Mouse (Mus musculus): Measurements from ENCODE around the gene Dlgap3. TPM values are rescaled to one million over a fixed set of nuclear protein-coding genes. Genes with fewer than 3 reads are reported as not detected.

Dlgap3 gene
- polyA plus RNA-seq, 1 experiment from 2014 or later, result 30.8 TPM

DNA sequence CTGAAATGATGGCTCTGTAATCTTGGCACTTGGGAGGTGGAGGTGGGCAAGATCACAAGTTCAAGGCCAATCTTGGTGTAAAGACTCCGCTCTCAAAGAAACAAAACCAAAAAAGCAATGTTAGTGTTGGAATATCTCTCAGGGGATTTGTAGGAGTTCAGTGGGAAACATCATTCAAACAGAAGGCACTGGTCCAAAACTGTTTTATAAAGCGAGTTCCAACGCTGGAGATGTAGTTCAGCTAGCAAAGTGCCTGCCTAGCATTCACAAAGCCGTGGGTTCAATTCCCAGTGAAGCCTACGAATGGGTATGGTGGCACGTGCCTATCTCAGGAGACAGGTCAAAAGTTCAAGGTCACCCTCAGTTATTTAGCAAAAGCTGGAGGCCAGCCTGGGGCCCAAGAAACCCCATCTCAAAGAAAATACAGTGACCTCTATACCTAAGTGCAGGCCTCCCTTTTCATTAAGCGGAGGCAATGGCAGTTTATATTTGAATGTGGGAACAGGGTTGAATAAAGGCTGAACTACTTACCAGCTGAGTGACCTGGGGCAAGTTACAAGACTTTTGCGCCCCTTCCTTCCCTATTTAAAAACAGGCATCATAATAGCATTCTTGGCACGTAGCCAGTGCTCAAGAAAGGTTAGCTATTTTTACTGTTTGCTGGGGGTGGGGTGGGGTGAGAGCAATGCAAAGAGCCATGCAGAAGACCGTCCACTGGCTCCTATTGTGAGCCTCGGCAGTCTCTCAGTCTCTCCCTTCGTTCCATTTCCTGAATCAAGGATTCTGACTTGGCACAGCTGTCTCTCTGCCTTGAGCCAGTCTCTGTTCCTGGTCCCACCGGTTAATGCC lies 32.0 kb downstream of the Dlgap3 start:
- Histone ChIP-seq H3K27ac (no peak overlapping the region), H3K36me3 (replicated peaks; ENCODE audit: control insufficient read depth, insufficient read depth) (peaks cover 11% of the 10 kb centered on the region; the same call in 1 of the 2 replicates), H3K9ac (no peak overlapping the region), H3K4me1 (replicated peaks; ENCODE audit: control insufficient read depth, insufficient read depth, low read length) (no peaks in the 10 kb centered on the region), H3K4me3 (replicated peaks; ENCODE audit: low read length) (no peak overlapping the region), H3K9me3 (ENCODE audit: control insufficient read depth, low read length) (no peaks in the 10 kb centered on the region), H3K27me3 (ENCODE audit: control insufficient read depth, insufficient read depth, low read length) (no peaks in the 10 kb centered on the region), H3K4me2 (replicated peaks) (no peak overlapping the region)
- WGBS, result 68% methylated on average over 13 of the region's 13 CpGs
- DNase-seq (ENCODE audit: low spot score) (no peak), ATAC-seq (ENCODE audit: low FRiP score) (no peak)

DNA sequence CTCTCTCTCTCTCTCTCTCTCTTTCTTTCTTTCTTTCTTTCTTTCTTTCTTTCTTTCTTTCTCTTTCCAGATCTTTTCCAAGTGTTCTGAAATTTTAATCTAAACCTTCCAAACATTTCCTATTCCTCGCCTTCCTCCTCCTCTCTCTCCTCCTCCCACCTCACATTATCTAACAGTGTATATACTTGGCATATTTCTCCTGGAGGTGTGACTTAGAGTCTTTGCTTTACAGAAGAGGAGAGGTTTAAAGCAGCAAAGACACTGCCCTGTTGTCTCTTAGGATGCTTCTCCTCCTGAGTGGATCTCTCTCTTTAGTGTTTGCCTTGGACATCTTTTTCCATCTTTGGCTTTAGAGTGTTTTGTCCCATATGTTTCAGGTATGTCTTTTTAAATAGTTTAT lies 34.1 kb downstream of the Dlgap3 start:
- Histone ChIP-seq H3K4me2 (replicated peaks) (no peak overlapping the region), H3K9ac (no peak overlapping the region), H3K4me1 (replicated peaks; ENCODE audit: control insufficient read depth, insufficient read depth, low read length) (no peaks in the 10 kb centered on the region), H3K36me3 (replicated peaks; ENCODE audit: control insufficient read depth, insufficient read depth) (0 out of 2 replicates have a peak, but pooled peaks cover 10% of the 10 kb centered on the region), H3K27me3 (ENCODE audit: control insufficient read depth, insufficient read depth, low read length) (no peaks in the 10 kb centered on the region), H3K27ac (no peak overlapping the region), H3K4me3 (replicated peaks; ENCODE audit: low read length) (no peak overlapping the region), H3K9me3 (ENCODE audit: control insufficient read depth, low read length) (no peaks in the 10 kb centered on the region)
- ATAC-seq (ENCODE audit: low FRiP score), result no peak
- no peak for DNase-seq (ENCODE audit: low spot score)
- 91% methylated on average over 1 of the region's 1 CpGs for WGBS

DNA sequence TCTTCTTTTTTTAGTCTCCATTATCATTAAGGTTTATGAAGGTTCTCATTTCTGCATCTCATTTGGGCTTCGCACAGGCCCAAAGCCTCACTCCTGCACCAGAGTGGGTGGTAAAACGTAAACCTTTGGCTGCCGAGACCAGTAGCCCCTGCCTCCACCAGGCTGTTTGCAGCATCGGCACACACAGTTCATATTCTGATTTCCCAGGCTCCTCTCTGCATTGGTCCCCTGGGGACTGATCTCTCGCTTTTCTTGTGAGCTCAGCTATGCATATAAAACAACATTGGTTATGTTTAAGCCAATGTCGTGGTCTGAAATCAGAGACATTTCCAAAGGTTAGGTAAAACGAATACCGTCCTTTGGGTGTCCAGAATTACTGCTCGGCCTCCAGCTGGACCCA lies 42.3 kb downstream of the Dlgap3 start:
- 0 out of 2 replicates have a peak, but pooled peaks have one; percentile 53 for ATAC-seq (ENCODE audit: low FRiP score)
- 48% methylated on average over 9 of the region's 9 CpGs for WGBS
- Histone ChIP-seq H3K4me3 (replicated peaks; ENCODE audit: low read length) (no peak overlapping the region), H3K9me3 (ENCODE audit: control insufficient read depth, low read length) (no peaks in the 10 kb centered on the region), H3K27me3 (ENCODE audit: control insufficient read depth, insufficient read depth, low read length) (0 out of 2 replicates have a peak, but pooled peaks cover 4% of the 10 kb centered on the region), H3K36me3 (replicated peaks; ENCODE audit: control insufficient read depth, insufficient read depth) (peaks cover 10% of the 10 kb centered on the region; the same call in 1 of the 2 replicates), H3K9ac (0 out of 2 replicates have a peak overlapping the region, but pooled peaks have one; percentile 24), H3K4me1 (replicated peaks; ENCODE audit: control insufficient read depth, insufficient read depth, low read length) (0 out of 2 replicates have a peak, but pooled peaks cover 13% of the 10 kb centered on the region), H3K4me2 (replicated peaks) (no peak overlapping the region), H3K27ac (peak overlapping the region; percentile 65)
- DNase-seq (ENCODE audit: low spot score), result no peak

DNA sequence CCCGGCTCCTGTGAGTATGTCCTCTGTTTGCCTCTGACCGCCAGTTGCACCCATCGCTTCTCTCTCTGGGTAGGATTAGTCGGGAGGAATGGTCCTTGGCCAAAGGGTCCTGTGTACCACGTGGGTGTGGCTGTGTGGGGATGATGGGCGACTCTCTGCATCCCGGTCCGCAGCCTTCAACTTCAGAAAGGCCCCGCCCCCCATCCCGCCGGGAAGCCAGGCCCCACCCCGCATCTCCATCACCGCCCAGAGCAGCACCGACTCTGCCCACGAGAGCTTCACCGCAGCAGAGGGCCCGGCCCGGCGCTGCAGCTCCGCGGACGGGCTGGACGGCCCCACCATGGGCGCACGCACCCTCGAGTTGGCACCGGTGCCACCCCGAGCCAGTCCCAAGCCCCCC lies 45.5 kb downstream of the Dlgap3 start:
- DNase-seq (ENCODE audit: low spot score) (no peak), ATAC-seq (ENCODE audit: low FRiP score) (no peak)
- Histone ChIP-seq H3K27me3 (ENCODE audit: control insufficient read depth, insufficient read depth, low read length) (0 out of 2 replicates have a peak, but pooled peaks cover 4% of the 10 kb centered on the region), H3K4me3 (replicated peaks; ENCODE audit: low read length) (no peak overlapping the region), H3K9me3 (ENCODE audit: control insufficient read depth, low read length) (no peaks in the 10 kb centered on the region), H3K27ac (no peak overlapping the region), H3K9ac (no peak overlapping the region), H3K36me3 (replicated peaks; ENCODE audit: control insufficient read depth, insufficient read depth) (peaks cover 10% of the 10 kb centered on the region; the same call in 1 of the 2 replicates), H3K4me1 (replicated peaks; ENCODE audit: control insufficient read depth, insufficient read depth, low read length) (0 out of 2 replicates have a peak, but pooled peaks cover 13% of the 10 kb centered on the region), H3K4me2 (replicated peaks) (0 out of 2 replicates have a peak overlapping the region, but pooled peaks have one; percentile 10)
- WGBS, result 19% methylated on average over 28 of the region's 28 CpGs

DNA sequence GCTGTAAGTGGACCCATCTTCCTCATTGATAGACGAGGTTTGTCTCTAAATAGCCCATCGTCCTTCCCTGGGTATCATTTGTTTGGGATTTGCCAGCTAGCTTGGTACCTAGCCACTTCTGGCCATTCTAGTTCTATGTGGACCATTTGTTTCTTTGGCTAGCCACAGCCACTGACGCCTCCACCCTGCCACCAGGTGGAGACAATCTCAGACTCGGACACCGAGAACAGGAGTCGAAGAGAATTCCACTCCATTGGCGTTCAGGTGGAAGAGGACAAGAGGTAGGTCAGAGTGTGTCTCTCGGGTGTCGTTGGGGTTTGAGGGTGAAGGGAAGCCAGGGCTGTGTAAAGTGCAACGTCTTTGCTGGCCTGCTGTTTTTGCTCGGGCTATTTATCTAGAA lies 46.1 kb downstream of the Dlgap3 start:
- DNase-seq (ENCODE audit: low spot score) (no peak), ATAC-seq (ENCODE audit: low FRiP score) (no peak)
- no peak overlapping the region for H3K27ac ChIP-seq
- H3K9ac ChIP-seq, result no peak overlapping the region
- no peaks in the 10 kb centered on the region for H3K9me3 ChIP-seq (ENCODE audit: control insufficient read depth, low read length)
- WGBS, result 61% methylated on average over 11 of the region's 11 CpGs
- no peak overlapping the region for H3K4me3 ChIP-seq (replicated peaks; ENCODE audit: low read length)
- 0 out of 2 replicates have a peak, but pooled peaks cover 13% of the 10 kb centered on the region for H3K4me1 ChIP-seq (replicated peaks; ENCODE audit: control insufficient read depth, insufficient read depth, low read length)
- H3K27me3 ChIP-seq (ENCODE audit: control insufficient read depth, insufficient read depth, low read length), result 0 out of 2 replicates have a peak, but pooled peaks cover 4% of the 10 kb centered on the region
- H3K36me3 ChIP-seq (replicated peaks; ENCODE audit: control insufficient read depth, insufficient read depth), result peaks cover 10% of the 10 kb centered on the region; the same call in 1 of the 2 replicates
- H3K4me2 ChIP-seq (replicated peaks), result no peak overlapping the region

DNA sequence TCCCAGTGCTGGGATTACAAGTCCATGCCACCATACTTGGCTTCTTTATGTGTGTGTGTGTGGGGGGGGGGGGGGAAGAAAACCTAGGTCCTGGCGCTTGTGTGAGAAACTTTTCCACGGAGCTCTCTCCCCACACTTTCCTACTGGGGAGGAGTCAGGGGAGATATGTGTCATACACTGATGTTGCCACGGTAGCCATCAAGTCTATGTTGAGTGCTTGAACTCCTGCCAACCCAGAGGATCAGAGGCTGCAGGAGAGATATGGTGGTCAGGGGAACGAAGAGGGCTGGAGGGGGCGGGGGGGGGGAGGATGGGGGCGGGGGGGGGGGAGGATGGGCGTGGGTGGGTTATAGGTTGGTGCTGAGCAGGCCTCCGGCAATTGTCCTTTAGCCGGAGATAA lies 46.8 kb downstream of the Dlgap3 start:
- DNase-seq (ENCODE audit: low spot score) (no peak), ATAC-seq (ENCODE audit: low FRiP score) (no peak)
- no peak overlapping the region for H3K4me3 ChIP-seq (replicated peaks; ENCODE audit: low read length)
- H3K4me1 ChIP-seq (replicated peaks; ENCODE audit: control insufficient read depth, insufficient read depth, low read length), result 0 out of 2 replicates have a peak, but pooled peaks cover 8% of the 10 kb centered on the region
- no peak overlapping the region for H3K27ac ChIP-seq
- H3K9me3 ChIP-seq (ENCODE audit: control insufficient read depth, low read length), result no peaks in the 10 kb centered on the region
- peaks cover 14% of the 10 kb centered on the region for H3K36me3 ChIP-seq (replicated peaks; ENCODE audit: control insufficient read depth, insufficient read depth)
- WGBS, result 55% methylated on average over 7 of the region's 9 CpGs
- no peak overlapping the region for H3K9ac ChIP-seq
- H3K27me3 ChIP-seq (ENCODE audit: control insufficient read depth, insufficient read depth, low read length), result 0 out of 2 replicates have a peak, but pooled peaks cover 4% of the 10 kb centered on the region
- H3K4me2 ChIP-seq (replicated peaks), result no peak overlapping the region

DNA sequence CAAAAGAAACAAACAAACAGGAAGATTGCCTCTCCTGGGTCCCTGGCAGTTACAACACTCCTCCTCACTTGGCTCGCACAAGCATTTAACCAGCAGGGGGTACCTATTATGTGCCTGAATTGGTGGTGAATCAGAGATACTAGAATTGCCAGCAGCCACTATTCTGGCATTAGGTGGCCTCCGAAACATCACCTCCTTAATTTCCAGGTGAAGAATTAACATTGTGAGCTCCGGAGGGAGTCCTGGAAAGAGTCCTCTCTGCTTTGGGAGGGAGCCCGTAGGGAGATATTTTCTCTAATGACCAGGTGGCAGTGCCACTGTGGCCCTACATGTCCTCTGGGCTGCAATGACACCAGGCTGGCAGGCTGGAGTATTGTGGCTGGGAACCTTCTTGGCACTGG lies 47.2 kb downstream of the Dlgap3 start:
- ATAC-seq (ENCODE audit: low FRiP score) (no peak), DNase-seq (ENCODE audit: low spot score) (no peak)
- Histone ChIP-seq H3K27me3 (ENCODE audit: control insufficient read depth, insufficient read depth, low read length) (0 out of 2 replicates have a peak, but pooled peaks cover 4% of the 10 kb centered on the region), H3K9ac (no peak overlapping the region), H3K4me2 (replicated peaks) (no peak overlapping the region), H3K4me1 (replicated peaks; ENCODE audit: control insufficient read depth, insufficient read depth, low read length) (0 out of 2 replicates have a peak, but pooled peaks cover 4% of the 10 kb centered on the region), H3K9me3 (ENCODE audit: control insufficient read depth, low read length) (no peaks in the 10 kb centered on the region), H3K27ac (no peak overlapping the region), H3K4me3 (replicated peaks; ENCODE audit: low read length) (no peak overlapping the region), H3K36me3 (replicated peaks; ENCODE audit: control insufficient read depth, insufficient read depth) (peaks cover 14% of the 10 kb centered on the region)
- 68% methylated on average over 4 of the region's 4 CpGs for WGBS

DNA sequence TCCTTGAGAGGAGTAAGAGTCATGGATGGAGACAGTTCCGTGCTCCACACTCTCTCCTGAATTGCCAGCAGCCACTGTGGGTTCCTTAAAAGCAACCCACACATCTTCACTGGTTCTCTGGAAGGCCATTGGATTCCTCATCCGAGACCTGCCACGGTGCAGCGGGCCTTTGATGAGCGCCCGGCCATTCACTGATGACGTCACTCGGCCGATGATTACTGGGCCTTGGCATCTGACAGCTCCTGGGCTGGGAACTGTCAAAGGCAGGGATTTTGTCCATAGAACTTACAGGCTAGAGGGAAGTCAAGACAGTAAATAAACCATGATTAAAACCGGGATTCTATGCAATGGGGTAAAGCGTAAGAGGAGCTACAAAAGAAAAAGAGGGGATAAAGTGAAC lies 48.0 kb downstream of the Dlgap3 start:
- no peak overlapping the region for H3K4me3 ChIP-seq (replicated peaks; ENCODE audit: low read length)
- DNase-seq (ENCODE audit: low spot score) (no peak), ATAC-seq (ENCODE audit: low FRiP score) (no peak)
- no peaks in the 10 kb centered on the region for H3K4me1 ChIP-seq (replicated peaks; ENCODE audit: control insufficient read depth, insufficient read depth, low read length)
- 0 out of 2 replicates have a peak, but pooled peaks cover 5% of the 10 kb centered on the region for H3K27me3 ChIP-seq (ENCODE audit: control insufficient read depth, insufficient read depth, low read length)
- H3K36me3 ChIP-seq (replicated peaks; ENCODE audit: control insufficient read depth, insufficient read depth), result peaks cover 14% of the 10 kb centered on the region
- 54% methylated on average over 11 of the region's 11 CpGs for WGBS
- no peak overlapping the region for H3K9ac ChIP-seq
- H3K27ac ChIP-seq, result no peak overlapping the region
- H3K9me3 ChIP-seq (ENCODE audit: control insufficient read depth, low read length), result no peaks in the 10 kb centered on the region
- no peak overlapping the region for H3K4me2 ChIP-seq (replicated peaks)

DNA sequence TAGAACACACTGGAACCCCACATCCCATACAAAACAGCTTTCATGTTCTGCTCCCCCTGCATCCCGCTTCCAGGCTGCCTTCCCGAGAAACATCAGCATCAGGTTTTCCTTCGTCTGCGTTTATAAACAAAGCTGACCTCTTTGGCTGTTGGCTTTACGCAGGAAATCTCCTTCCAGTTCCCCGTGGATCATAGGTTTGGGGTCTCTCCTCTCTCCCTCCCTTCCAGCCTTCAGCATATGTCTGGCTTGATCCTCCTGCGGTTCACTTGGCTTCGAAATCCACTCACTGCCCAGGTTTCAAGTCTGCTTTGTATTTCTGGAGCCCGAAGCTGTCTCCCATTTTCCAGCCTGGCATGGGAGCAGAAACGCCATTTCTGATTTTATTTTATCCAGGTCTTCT lies 54.3 kb downstream of the Dlgap3 start:
- no peak overlapping the region for H3K4me3 ChIP-seq (replicated peaks; ENCODE audit: low read length)
- ATAC-seq (ENCODE audit: low FRiP score) (no peak), DNase-seq (ENCODE audit: low spot score) (no peak)
- peaks cover 4% of the 10 kb centered on the region; the same call in 1 of the 2 replicates for H3K27me3 ChIP-seq (ENCODE audit: control insufficient read depth, insufficient read depth, low read length)
- peaks cover 5% of the 10 kb centered on the region; the same call in 1 of the 2 replicates for H3K36me3 ChIP-seq (replicated peaks; ENCODE audit: control insufficient read depth, insufficient read depth)
- H3K27ac ChIP-seq, result no peak overlapping the region
- H3K9ac ChIP-seq, result no peak overlapping the region
- H3K9me3 ChIP-seq (ENCODE audit: control insufficient read depth, low read length), result no peaks in the 10 kb centered on the region
- WGBS, result 45% methylated on average over 10 of the region's 10 CpGs
- no peak overlapping the region for H3K4me2 ChIP-seq (replicated peaks)
- H3K4me1 ChIP-seq (replicated peaks; ENCODE audit: control insufficient read depth, insufficient read depth, low read length), result peaks cover 16% of the 10 kb centered on the region

Measured in hindbrain, embryonic 14.5 days (tissue).